In the genomic region with DNA sequence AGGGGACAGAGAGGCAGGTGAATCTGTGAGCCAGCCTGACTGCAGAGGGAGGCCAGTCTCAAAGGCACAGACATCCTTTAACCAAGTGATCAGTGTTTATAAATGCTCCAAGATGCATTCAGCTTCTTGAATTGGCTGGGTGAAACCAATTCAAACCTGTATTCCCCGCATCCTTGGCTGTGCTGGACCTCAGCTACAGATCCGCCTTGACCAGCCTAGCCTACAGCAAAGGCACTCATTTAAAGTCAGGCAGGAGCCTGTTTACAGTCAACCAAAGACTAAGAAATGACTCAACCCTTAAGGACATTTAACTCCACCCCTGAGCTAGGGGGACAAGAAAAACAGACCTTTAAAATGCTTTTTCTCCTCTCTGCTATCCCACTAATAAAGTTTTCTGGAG, we compare ENCODE assay signal across 23 mouse cellular contexts. TPM values are rescaled to one million over a fixed set of nuclear protein-coding genes. Genes with fewer than 3 reads are reported as not detected.
DNase-seq lines count a peak whose midpoint lies in the region; ATAC-seq and TF ChIP-seq lines count a peak whose summit lies in the region.
"Had no signal": no experiment of that assay in that cellular context is flagged by ENCODE, and none has a peak within 500 bp of the region (broad histone marks: within the 10 kb centered on the region; RNA-seq: fewer than 3 reads in every experiment).

No protein-coding gene starts in this region.

- ATAC-seq in kidney, postnatal 0 days (replicated peaks; ENCODE audit: low FRiP score, low read depth), result no peak
- no peak for ATAC-seq in liver, embryonic 16.5 days (ENCODE audit: low read depth)
- ATAC-seq: forebrain, embryonic 15.5 days; inflammation-experienced regulatory T-cells, adult 6 months had no signal

- TF ChIP-seq CTCF in bone marrow macrophage, adult 2 months (IDR thresholded peaks at IDR 0.05; ENCODE audit: low read depth, low read length), result no peak
- TF ChIP-seq CTCF in kidney, postnatal 0 days (IDR thresholded peaks at IDR 0.05; ENCODE audit: low read depth), result no peak

- H3K27ac ChIP-seq in bone marrow macrophage, adult 2 months (ENCODE audit: insufficient read depth, low read depth, low read length), result no peak overlapping the region; the same call in 1 of the 2 replicates
- H3K27ac ChIP-seq in kidney, postnatal 0 days, result peak overlapping the region; percentile 15; the same call in 1 of the 2 replicates
- peak overlapping the region; percentile 45 for H3K27ac ChIP-seq in liver, embryonic 16.5 days (ENCODE audit: low read length)
- H3K27ac ChIP-seq: embryonic facial prominence, embryonic 12.5 days; forebrain, embryonic 15.5 days; heart, embryonic 10.5 days; hindbrain, embryonic 12.5 days; limb, embryonic 10.5 days; neural tube, embryonic 13.5 days; stomach, postnatal 0 days had no signal

- peaks cover 17% of the 10 kb centered on the region; the same call in 1 of the 2 replicates for H3K36me3 ChIP-seq in kidney, postnatal 0 days (ENCODE audit: insufficient read depth, low read length)
- H3K36me3 ChIP-seq in liver, embryonic 16.5 days (ENCODE audit: control insufficient read depth, insufficient read depth), result peaks cover 24% of the 10 kb centered on the region

- peak overlapping the region; percentile 33; the same call in 1 of the 2 replicates for H3K4me3 ChIP-seq in bone marrow macrophage, adult 2 months (ENCODE audit: insufficient read depth, low read length)
- no peak overlapping the region for H3K4me3 ChIP-seq in kidney, postnatal 0 days (replicated peaks; ENCODE audit: low read depth, low read length)
- peak overlapping the region; percentile 98 for H3K4me3 ChIP-seq in liver, embryonic 16.5 days (ENCODE audit: low read depth, low read length)
- H3K4me3 ChIP-seq: embryonic facial prominence, embryonic 12.5 days; forebrain, embryonic 15.5 days; heart, embryonic 10.5 days; hindbrain, embryonic 12.5 days; limb, embryonic 10.5 days; neural tube, embryonic 13.5 days had no signal

- 86% methylated on average over 2 of the region's 2 CpGs for WGBS in kidney, postnatal 0 days
- 86% methylated on average over 2 of the region's 2 CpGs for WGBS in liver, embryonic 16.5 days (ENCODE audit: insufficient replicate concordance)

- peak; percentile 21 to 51 for DNase-seq in kidney, adult 8-10 months
- no peak for DNase-seq in kidney, postnatal 4 days
- no peak for DNase-seq in kidney, postnatal 0 days (ENCODE audit: low spot score)
- DNase-seq in frontal cortex, postnatal 10 days (ENCODE audit: low spot score in 2 of 2), result no peak
- no peak for DNase-seq in T-cell, adult 2 months (ENCODE audit: low spot score)
- no peak for DNase-seq in gastrocnemius, adult 18-20 months (ENCODE audit: low spot score)
- DNase-seq: cerebellum, postnatal 10 days; heart, postnatal 14 days; lung, adult 18-20 months; right cerebral cortex, adult 18-20 months had no signal

- no peak for TF ChIP-seq POLR2A in bone marrow macrophage, adult 2 months (IDR thresholded peaks at IDR 0.05; ENCODE audit: borderline replicate concordance, low read depth, low read length)

- no peaks in the 10 kb centered on the region for H3K27me3 ChIP-seq in kidney, postnatal 0 days (ENCODE audit: insufficient read depth, low read length)
- no peaks in the 10 kb centered on the region for H3K27me3 ChIP-seq in liver, embryonic 16.5 days (ENCODE audit: control insufficient read depth, insufficient read depth, low read depth, low read length)
- H3K27me3 ChIP-seq: embryonic facial prominence, embryonic 12.5 days; forebrain, embryonic 15.5 days; hindbrain, embryonic 12.5 days; neural tube, embryonic 13.5 days had no signal

- H3K9me3 ChIP-seq in kidney, postnatal 0 days (replicated peaks; ENCODE audit: low read length), result no peaks in the 10 kb centered on the region
- H3K9me3 ChIP-seq in liver, embryonic 16.5 days (replicated peaks; ENCODE audit: control insufficient read depth, low read length), result no peaks in the 10 kb centered on the region
- H3K9me3 ChIP-seq: embryonic facial prominence, embryonic 12.5 days; forebrain, embryonic 15.5 days; heart, embryonic 10.5 days; hindbrain, embryonic 12.5 days; limb, embryonic 10.5 days; neural tube, embryonic 13.5 days had no signal

- no peak overlapping the region for H3K9ac ChIP-seq in kidney, postnatal 0 days (ENCODE audit: low read depth, low read length)
- H3K9ac ChIP-seq in liver, embryonic 16.5 days (ENCODE audit: low read depth, low read length), result no peak overlapping the region
- H3K9ac ChIP-seq: embryonic facial prominence, embryonic 12.5 days; forebrain, embryonic 15.5 days; hindbrain, embryonic 12.5 days; neural tube, embryonic 13.5 days had no signal

- peaks cover 6% of the 10 kb centered on the region for H3K4me1 ChIP-seq in bone marrow macrophage, adult 2 months (ENCODE audit: control insufficient read depth, insufficient read depth, low read length)
- peaks cover 7% of the 10 kb centered on the region; the same call in 1 of the 2 replicates for H3K4me1 ChIP-seq in kidney, postnatal 0 days (replicated peaks; ENCODE audit: insufficient read depth, low read length)
- H3K4me1 ChIP-seq in liver, embryonic 16.5 days (ENCODE audit: control insufficient read depth, low read depth, low read length), result peaks cover 27% of the 10 kb centered on the region

- H3K4me2 ChIP-seq in kidney, postnatal 0 days (ENCODE audit: low read length), result no peak overlapping the region
- peak overlapping the region; percentile 72 for H3K4me2 ChIP-seq in liver, embryonic 16.5 days (ENCODE audit: low read depth, low read length)
- H3K4me2 ChIP-seq: embryonic facial prominence, embryonic 12.5 days; forebrain, embryonic 15.5 days; hindbrain, embryonic 12.5 days; midbrain, embryonic 11.5 days; neural tube, embryonic 13.5 days had no signal

RNA-seq across cellular contexts. Expression of a gene that starts 3.3 kb away (rescaled TPM):
- polyA plus RNA-seq in bone marrow macrophage, adult 2 months (2012; ENCODE audit: insufficient read depth, insufficient read length, missing spikeins), result 283 and 322 TPM in 2 replicates
- 320 and 335 TPM in 2 replicates for polyA plus RNA-seq in kidney, postnatal 0 days (2015; fragmentation: Nextera tagmentation; extraction: Ambion mirVana)
- polyA plus RNA-seq in liver, embryonic 16.5 days (2015; fragmentation: Nextera tagmentation; extraction: Ambion mirVana), result 171 and 172 TPM in 2 replicates
- total RNA-seq in gastrocnemius, adult 18-20 months (2021), result 100 to 1,000 TPM; 129 to 137 TPM

RNA-seq across cellular contexts. Expression of a gene that starts 16.7 kb away (rescaled TPM):
- polyA plus RNA-seq in bone marrow macrophage, adult 2 months (2012; ENCODE audit: insufficient read depth, insufficient read length, missing spikeins), result 10.7 and 13.5 TPM in 2 replicates
- 22.4 and 22.9 TPM in 2 replicates for polyA plus RNA-seq in kidney, postnatal 0 days (2015; fragmentation: Nextera tagmentation; extraction: Ambion mirVana)
- 34.7 and 35.7 TPM in 2 replicates for polyA plus RNA-seq in liver, embryonic 16.5 days (2015; fragmentation: Nextera tagmentation; extraction: Ambion mirVana)
- total RNA-seq in gastrocnemius, adult 18-20 months (2021), result 10 to 100 TPM; 68.0 to 69.4 TPM

RNA-seq across cellular contexts. Expression of a gene that starts 45.9 kb away (rescaled TPM):
- polyA plus RNA-seq in bone marrow macrophage, adult 2 months (2012; ENCODE audit: insufficient read depth, insufficient read length, missing spikeins), result 0.28 TPM in 1 of 2 replicates, not detected in the other
- polyA plus RNA-seq in kidney, postnatal 0 days (2015; fragmentation: Nextera tagmentation; extraction: Ambion mirVana), result 0.11 TPM in 1 of 2 replicates, not detected in the other
- 0.11 and 0.17 TPM in 2 replicates for polyA plus RNA-seq in liver, embryonic 16.5 days (2015; fragmentation: Nextera tagmentation; extraction: Ambion mirVana)
- total RNA-seq in gastrocnemius, adult 18-20 months (2021), result not detected
- polyA plus RNA-seq: thymus, postnatal 0 days; urinary bladder, adult 2 months had no signal

Comparison
In these comparisons a context has a peak if more than half of its experiments do, and no peak if none do; other contexts are left out.
1. DNase-seq: peak in kidney, adult 8-10 months (2 of 2); none in kidney, postnatal 4 days (0 of 2), kidney, postnatal 0 days (single experiment), frontal cortex, postnatal 10 days (0 of 2), T-cell, adult 2 months (single experiment) and gastrocnemius, adult 18-20 months (single experiment).